Mouse (Mus musculus): ENCODE measurements around the gene Pld2.

Gene Pld2

DNA sequence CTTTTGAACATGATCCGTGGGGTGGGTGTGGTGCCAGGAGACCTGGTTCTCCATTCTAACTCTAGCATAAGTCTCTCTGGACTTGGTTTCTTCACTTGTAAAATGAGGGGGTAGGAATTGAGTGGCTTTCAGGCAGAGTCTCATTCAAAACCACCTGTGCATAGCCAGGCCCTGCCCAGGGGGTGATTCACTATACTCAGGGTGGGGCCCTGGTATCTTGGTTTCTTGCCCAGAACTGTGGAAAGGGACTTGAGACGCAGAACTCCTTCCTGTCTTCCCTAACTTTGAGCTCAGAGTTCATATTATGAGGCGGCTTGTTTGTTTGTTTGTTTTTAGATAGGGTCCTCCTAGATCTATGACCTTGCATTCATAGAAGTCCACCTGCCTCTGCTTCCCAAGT is 37.3 kb downstream of the Pld2 start:
- DNase-seq (ENCODE audit: low spot score): no peak

DNA sequence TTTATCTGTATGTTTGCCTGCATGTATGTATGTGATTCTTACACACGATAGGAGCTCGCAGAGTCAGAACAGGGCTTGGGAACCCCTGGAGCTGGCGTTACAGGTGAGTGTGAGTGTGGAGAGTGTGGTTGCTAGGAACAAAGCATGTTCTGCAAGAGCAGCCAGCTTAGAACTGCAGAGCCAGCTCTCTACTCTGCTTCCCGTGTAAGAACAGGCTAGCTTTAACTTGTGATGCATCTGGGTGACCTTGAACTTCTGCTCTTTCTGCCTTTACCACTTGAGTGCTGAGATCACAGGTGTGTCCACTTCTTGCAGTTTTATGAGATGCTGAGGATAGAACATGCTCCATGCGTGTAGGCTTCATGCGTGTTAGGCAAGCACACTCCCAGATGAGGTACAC is 39.1 kb downstream of the Pld2 start:
- DNase-seq (ENCODE audit: low spot score): no peak

GRCm38 (mm10) chr11:70579710-70580357 is 40.0 kb downstream of the Pld2 start:
- no peak for DNase-seq (ENCODE audit: low spot score)

- DNase-seq (ENCODE audit: low spot score): no peak
Measured at GRCm38 (mm10) chr11:70580358-70580720, 40.5 kb downstream of the Pld2 start.

DNA sequence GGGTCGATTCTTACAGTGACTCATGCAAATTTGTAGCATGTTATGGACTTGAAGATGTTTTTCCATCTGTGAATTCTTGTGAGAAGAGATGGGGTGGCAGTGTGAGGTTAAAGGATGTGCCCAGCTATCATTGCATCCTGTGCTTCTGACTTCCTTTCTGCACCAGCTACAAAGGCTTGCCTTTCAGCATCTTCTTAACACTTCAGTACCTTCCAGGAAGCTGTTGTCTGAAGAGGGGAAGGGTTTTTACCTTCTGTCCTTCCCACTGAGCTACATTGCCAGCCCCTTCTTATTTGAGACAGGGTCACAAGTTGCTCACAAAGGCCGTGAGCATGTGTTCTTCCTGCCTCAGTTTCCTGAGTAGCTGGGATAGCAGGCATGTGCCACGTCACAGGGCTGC is 41.1 kb downstream of the Pld2 start:
- DNase-seq (ENCODE audit: low spot score): no peak

DNA sequence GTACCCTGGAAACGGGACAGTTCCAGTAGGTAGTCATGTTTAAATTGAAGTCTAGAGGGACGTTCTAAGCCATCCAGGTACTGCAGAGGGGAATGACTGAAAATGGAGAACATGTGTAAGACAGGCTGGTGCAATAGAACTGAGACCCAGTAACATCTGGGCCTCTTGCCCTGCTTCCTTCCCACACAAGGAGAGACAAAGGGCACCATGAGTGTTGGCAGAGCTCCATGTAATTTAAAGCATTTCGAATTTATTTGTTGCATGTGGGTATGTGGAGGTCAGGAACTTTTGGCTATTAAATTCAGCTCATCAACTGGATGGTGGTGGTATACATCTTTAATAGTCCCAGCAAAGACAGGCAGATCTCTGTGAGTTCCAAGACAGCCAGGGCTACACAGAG is 42.3 kb downstream of the Pld2 start:
- no peak for DNase-seq (ENCODE audit: low spot score)

GRCm38 (mm10) chr11:70583022-70583714 is 43.3 kb downstream of the Pld2 start:
- DNase-seq (ENCODE audit: low spot score): no peak

DNA sequence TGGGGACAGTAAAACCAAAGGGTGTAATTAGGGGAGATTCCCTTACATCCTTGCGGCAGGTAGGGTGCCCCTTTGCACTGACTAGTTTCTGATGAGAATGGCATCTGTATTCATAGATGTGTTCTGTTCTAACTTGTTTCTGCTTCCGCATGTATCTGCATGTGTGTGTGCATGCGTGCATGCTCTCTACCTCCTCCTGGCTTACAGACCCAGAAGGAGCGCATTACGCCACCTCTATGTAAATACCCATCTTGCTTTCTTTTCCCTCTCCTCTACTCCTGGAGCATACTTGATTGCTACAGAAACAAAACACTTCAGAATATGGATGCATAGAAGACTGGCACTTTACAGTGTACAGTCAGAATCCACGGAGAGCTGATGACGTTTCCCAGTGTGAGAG is 43.9 kb downstream of the Pld2 start:
- DNase-seq (ENCODE audit: low spot score): no peak

- DNase-seq (ENCODE audit: low spot score): no peak
Measured at GRCm38 (mm10) chr11:70585457-70585856, 45.6 kb downstream of the Pld2 start.

DNA sequence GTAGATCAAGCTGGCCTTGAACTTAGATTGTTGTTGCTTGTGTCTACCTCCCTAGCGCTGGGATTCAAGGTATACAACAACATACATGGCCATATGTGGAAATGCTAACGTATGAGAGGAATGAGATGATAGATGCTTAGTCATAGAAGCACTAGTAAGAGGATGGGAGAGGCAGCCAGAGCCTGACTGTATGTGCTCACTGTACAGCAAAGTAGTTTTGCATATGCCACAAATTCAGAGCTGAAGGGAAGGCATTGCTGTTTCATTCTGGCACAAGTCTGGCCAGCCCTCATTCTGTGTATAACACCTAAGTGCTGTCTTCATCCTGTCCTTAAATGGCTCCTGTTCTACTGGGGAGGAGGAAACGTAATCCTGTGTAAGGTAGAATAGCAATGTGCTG is 46.4 kb downstream of the Pld2 start:
- DNase-seq (ENCODE audit: low spot score): no peak

GRCm38 (mm10) chr11:70586954-70587353 is 47.1 kb downstream of the Pld2 start:
- no peak for DNase-seq (ENCODE audit: low spot score)

DNA sequence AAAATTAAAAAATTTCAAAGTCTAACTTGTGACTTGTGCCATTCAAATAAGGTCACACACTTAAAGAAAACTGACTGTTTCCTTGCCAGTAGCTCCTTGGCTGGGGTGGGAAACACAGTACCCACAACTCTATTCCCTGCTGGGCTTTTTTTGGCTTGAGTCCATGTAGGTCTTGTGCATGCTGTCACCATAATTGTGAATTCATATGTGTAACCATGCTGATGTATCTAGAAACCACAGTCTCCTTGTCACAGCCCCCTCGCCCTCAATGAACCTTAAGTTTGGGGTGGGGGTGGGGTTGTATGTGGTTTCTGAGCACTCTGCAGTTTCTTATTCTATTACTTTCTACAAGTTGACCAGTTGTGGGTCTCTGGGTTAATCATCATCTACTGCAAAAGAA is 51.9 kb downstream of the Pld2 start:
- no peak for DNase-seq (ENCODE audit: low spot score)

DNA sequence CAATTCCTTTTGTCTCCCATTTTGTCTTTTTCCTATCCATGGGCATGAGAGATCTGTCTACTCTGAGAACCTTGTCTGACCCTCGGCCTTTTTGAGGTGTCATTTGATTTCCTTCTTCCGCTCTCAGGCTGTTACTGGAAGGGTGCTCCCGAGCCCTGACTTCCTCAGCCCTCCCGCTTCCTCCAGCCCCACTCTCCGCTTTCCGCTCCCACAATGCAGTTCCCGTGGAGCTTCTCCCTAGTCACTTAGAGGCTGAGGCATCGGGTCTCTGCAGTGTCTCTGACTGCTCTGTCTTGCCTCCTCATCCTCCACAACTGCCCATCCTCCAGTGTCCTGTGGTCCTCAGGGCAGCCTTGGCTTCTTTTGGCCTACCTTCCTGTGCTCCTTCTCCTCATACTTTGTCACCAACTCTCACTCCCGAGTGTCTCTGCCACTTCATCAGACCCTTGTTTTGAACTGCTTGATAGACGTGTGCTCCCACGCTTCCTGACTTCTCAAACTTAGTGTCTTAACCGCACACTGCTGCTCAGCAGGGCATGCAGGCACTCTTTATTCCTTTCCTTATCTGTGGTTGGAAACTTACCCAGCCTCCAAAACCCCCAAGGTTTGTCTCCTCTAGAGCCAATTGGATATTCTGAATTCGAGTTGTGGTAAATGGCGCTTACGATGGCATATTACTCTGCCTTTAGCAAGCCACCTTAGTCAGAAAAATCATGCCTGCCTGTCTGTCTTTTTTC is 54.6 kb downstream of the Pld2 start:
- DNase-seq (ENCODE audit: low spot score): no peak

- DNase-seq (ENCODE audit: low spot score): no peak
Measured at GRCm38 (mm10) chr11:70595638-70596037, 55.8 kb downstream of the Pld2 start.

- DNase-seq (ENCODE audit: low spot score): no peak
Measured at GRCm38 (mm10) chr11:70596094-70596493, 56.2 kb downstream of the Pld2 start.

GRCm38 (mm10) chr11:70597301-70597700 is 57.4 kb downstream of the Pld2 start:
- DNase-seq (ENCODE audit: low spot score): no peak

GRCm38 (mm10) chr11:70598451-70598953 is 58.6 kb downstream of the Pld2 start:
- no peak for DNase-seq (ENCODE audit: low spot score)

DNA sequence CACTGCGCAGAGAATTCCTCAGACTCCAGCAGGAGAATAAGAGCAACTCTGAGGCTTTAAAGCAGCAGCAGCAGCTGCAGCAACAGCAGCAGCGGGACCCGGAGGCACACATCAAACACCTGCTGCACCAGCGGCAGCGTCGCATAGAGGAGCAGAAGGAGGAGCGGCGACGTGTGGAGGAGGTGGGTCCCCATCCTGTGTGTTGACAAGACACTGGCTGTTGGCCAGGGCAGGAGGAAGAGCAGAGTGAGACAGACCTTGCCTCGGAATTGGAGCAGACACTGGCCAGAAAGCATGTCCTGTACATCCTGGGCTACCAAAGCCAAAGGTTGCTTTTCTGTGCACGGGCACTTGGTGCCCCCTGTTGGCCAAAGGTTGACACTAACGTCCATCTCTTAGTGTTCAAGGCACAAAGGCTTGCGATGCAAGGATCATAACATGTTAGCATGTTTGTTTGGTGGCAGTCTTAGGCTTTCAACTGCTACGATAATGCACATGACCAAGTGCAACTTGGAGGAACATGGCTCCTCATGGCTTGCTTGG is 65.2 kb downstream of the Pld2 start:
- peak; percentile 69 for DNase-seq (ENCODE audit: low spot score)

DNA sequence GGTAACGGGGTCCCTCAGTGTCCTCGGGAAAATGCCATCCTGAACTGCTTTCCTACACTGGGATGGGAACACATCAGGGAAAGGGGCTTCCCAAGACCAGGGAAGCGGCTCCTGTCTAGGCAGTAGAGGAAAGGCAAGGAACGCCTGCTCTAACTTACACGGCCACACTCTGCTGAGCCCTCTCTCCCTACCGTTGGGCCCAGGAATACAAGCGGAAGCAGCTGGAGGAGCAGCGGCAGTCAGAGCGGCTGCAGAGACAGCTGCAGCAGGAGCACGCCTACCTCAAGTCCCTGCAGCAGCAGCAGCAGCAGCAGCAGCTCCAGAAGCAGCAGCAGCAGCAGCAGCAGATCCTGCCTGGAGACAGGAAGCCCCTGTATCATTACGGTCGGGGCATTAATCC is 66.9 kb downstream of the Pld2 start:
- no peak for DNase-seq (ENCODE audit: low spot score)

- DNase-seq (ENCODE audit: low spot score): no peak
Measured at GRCm38 (mm10) chr11:70607611-70608010, 67.7 kb downstream of the Pld2 start.
